Mouse (Mus musculus): Measurements from ENCODE around the gene Arhgap18.

Gene Arhgap18

GRCm38 (mm10) chr10:26752929-26753567 is at the start of gene Arhgap18:
TSS of gene Arhgap18 (plus strand) at chr10:26753421.
- DNase-seq = peak; percentile 10

GRCm38 (mm10) chr10:26710458-26711011 is 42.7 kb upstream of the Arhgap18 start:
- no peak for DNase-seq

GRCm38 (mm10) chr10:26711068-26711467 is 42.2 kb upstream of the Arhgap18 start:
- DNase-seq = peak; percentile 8

- DNase-seq = no peak
Measured at GRCm38 (mm10) chr10:26713986-26714385, 39.2 kb upstream of the Arhgap18 start.

GRCm38 (mm10) chr10:26724704-26725103 is 28.5 kb upstream of the Arhgap18 start:
- no peak for DNase-seq

- DNase-seq = no peak
Measured at GRCm38 (mm10) chr10:26725255-26725654, 28.0 kb upstream of the Arhgap18 start.

- DNase-seq = no peak
Measured at GRCm38 (mm10) chr10:26750827-26751226, 2.4 kb upstream of the Arhgap18 start.

GRCm38 (mm10) chr10:26752064-26752928 is 925 bp upstream of the Arhgap18 start:
- DNase-seq = peak; percentile 71

GRCm38 (mm10) chr10:26754006-26754405 is 785 bp downstream of the Arhgap18 start:
- no peak for DNase-seq

GRCm38 (mm10) chr10:26757231-26757630 is 4.0 kb downstream of the Arhgap18 start:
- no peak for DNase-seq

- DNase-seq = no peak
Measured at GRCm38 (mm10) chr10:26759469-26759868, 6.2 kb downstream of the Arhgap18 start.

GRCm38 (mm10) chr10:26761103-26761502 is 7.9 kb downstream of the Arhgap18 start:
- no peak for DNase-seq

- no peak for DNase-seq
Measured at GRCm38 (mm10) chr10:26761991-26762903, 9.0 kb downstream of the Arhgap18 start.

- DNase-seq = no peak
Measured at GRCm38 (mm10) chr10:26767196-26767595, 14.0 kb downstream of the Arhgap18 start.

- no peak for DNase-seq
Measured at GRCm38 (mm10) chr10:26768943-26769342, 15.7 kb downstream of the Arhgap18 start.

- no peak for DNase-seq
Measured at GRCm38 (mm10) chr10:26770035-26770434, 16.8 kb downstream of the Arhgap18 start.

- DNase-seq = peak; percentile 90
Measured at GRCm38 (mm10) chr10:26771938-26772623, 18.9 kb downstream of the Arhgap18 start.

- peak; percentile 86 for DNase-seq
Measured at GRCm38 (mm10) chr10:26772624-26773540, 19.7 kb downstream of the Arhgap18 start.

- peak; percentile 24 for DNase-seq
Measured at GRCm38 (mm10) chr10:26773541-26773940, 20.3 kb downstream of the Arhgap18 start.

- peak; percentile 39 for DNase-seq
Measured at GRCm38 (mm10) chr10:26774266-26774665, 21.0 kb downstream of the Arhgap18 start.

- DNase-seq = peak; percentile 54
Measured at GRCm38 (mm10) chr10:26776443-26776842, 23.2 kb downstream of the Arhgap18 start.
